ENCODE assay signal across 14 mouse cellular contexts in genomic region chr3:135699523-135700264, GRCm38 (mm10). TPM values are rescaled to one million over a fixed set of nuclear protein-coding genes. Genes with fewer than 3 reads are reported as not detected.
DNase-seq lines count a peak whose midpoint lies in the region; ATAC-seq and TF ChIP-seq lines count a peak whose summit lies in the region.
"Had no signal": no experiment of that assay in that cellular context is flagged by ENCODE, and none has a peak within 500 bp of the region (broad histone marks: within the 10 kb centered on the region; RNA-seq: fewer than 3 reads in every experiment).

No protein-coding gene starts in this region.

- H3K4me3 ChIP-seq in heart, embryonic 14.5 days (ENCODE audit: control insufficient read depth in 1 of 2, insufficient read depth in 1 of 2, low read depth in 1 of 2, low read length in 2 of 2), result no peak overlapping the region
- H3K4me3 ChIP-seq in lung, embryonic 16.5 days (ENCODE audit: low read length), result no peak overlapping the region
- H3K4me3 ChIP-seq in liver, postnatal 0 days (ENCODE audit: low read depth, low read length), result no peak overlapping the region
- H3K4me3 ChIP-seq: forebrain, embryonic 10.5 days; hindbrain, embryonic 15.5 days; midbrain, embryonic 15.5 days had no signal

- no peak for TF ChIP-seq CTCF in liver, postnatal 0 days (IDR thresholded peaks at IDR 0.05; ENCODE audit: low read depth)

- TF ChIP-seq EP300 in liver, postnatal 0 days (IDR thresholded peaks at IDR 0.05; ENCODE audit: low read depth), result no peak

- no peaks in the 10 kb centered on the region for H3K36me3 ChIP-seq in heart, embryonic 14.5 days (ENCODE audit: control insufficient read depth, insufficient read depth, low read length)
- H3K36me3 ChIP-seq in lung, embryonic 16.5 days (ENCODE audit: control insufficient read depth, insufficient read depth, low read length), result no peaks in the 10 kb centered on the region
- H3K36me3 ChIP-seq in liver, postnatal 0 days (replicated peaks; ENCODE audit: insufficient read depth, low read length), result no peaks in the 10 kb centered on the region
- H3K36me3 ChIP-seq: forebrain, embryonic 10.5 days; hindbrain, embryonic 15.5 days; midbrain, embryonic 15.5 days had no signal

- no peaks in the 10 kb centered on the region for H3K9me3 ChIP-seq in heart, embryonic 14.5 days (ENCODE audit: control insufficient read depth, low read length)
- H3K9me3 ChIP-seq in lung, embryonic 16.5 days (ENCODE audit: control insufficient read depth, low read length), result no peaks in the 10 kb centered on the region
- H3K9me3 ChIP-seq in liver, postnatal 0 days (ENCODE audit: low read length), result no peaks in the 10 kb centered on the region
- H3K9me3 ChIP-seq: forebrain, embryonic 10.5 days; hindbrain, embryonic 15.5 days; midbrain, embryonic 15.5 days had no signal

- no peaks in the 10 kb centered on the region for H3K27me3 ChIP-seq in heart, embryonic 14.5 days (ENCODE audit: control insufficient read depth, insufficient read depth, low read length)
- H3K27me3 ChIP-seq in lung, embryonic 16.5 days (ENCODE audit: control insufficient read depth, insufficient read depth, low read depth, low read length), result no peaks in the 10 kb centered on the region
- H3K27me3 ChIP-seq in liver, postnatal 0 days (ENCODE audit: insufficient read depth, low read length), result no peaks in the 10 kb centered on the region
- H3K27me3 ChIP-seq: hindbrain, embryonic 15.5 days; midbrain, embryonic 15.5 days; Patski had no signal

- H3K27ac ChIP-seq in heart, embryonic 14.5 days (replicated peaks in 1 of 2; ENCODE audit: control insufficient read depth in 1 of 2, insufficient read depth in 1 of 2, low read depth in 2 of 2, low read length in 2 of 2), result 0 out of 4 replicates have a peak overlapping the region, but pooled peaks of 1 of the 2 experiments have one; percentile 14
- no peak overlapping the region for H3K27ac ChIP-seq in lung, embryonic 16.5 days (ENCODE audit: low read length)
- no peak overlapping the region for H3K27ac ChIP-seq in liver, postnatal 0 days (ENCODE audit: low read depth)
- H3K27ac ChIP-seq: forebrain, embryonic 10.5 days; hindbrain, embryonic 15.5 days; midbrain, embryonic 15.5 days had no signal

- H3K4me1 ChIP-seq in heart, embryonic 14.5 days (ENCODE audit: control insufficient read depth in 2 of 2, insufficient read depth in 2 of 2, low read length in 2 of 2), result peaks cover 5 to 13% of the 10 kb centered on the region in 2 experiments; a peak in 3 of 4 replicates
- peaks cover 5% of the 10 kb centered on the region; the same call in 1 of the 2 replicates for H3K4me1 ChIP-seq in lung, embryonic 16.5 days (replicated peaks; ENCODE audit: control insufficient read depth, insufficient read depth, low read length)
- peaks cover 6% of the 10 kb centered on the region for H3K4me1 ChIP-seq in liver, postnatal 0 days (ENCODE audit: insufficient read depth)
- H3K4me1 ChIP-seq: hindbrain, embryonic 15.5 days; midbrain, embryonic 15.5 days had no signal

- no peak for ATAC-seq in heart, embryonic 14.5 days (ENCODE audit: insufficient number of reproducible peaks, insufficient read depth, low FRiP score, low read depth)
- ATAC-seq in lung, embryonic 16.5 days (ENCODE audit: low read depth), result peak; percentile 59; the same call in 1 of the 2 replicates
- ATAC-seq in erythroid progenitor cell, adult 5-6 weeks (replicated peaks; ENCODE audit: low FRiP score, poor library complexity, severe bottlenecking), result no peak
- no peak for ATAC-seq in liver, postnatal 0 days
- ATAC-seq: midbrain, embryonic 15.5 days; Patski had no signal

- no peak overlapping the region for H3K9ac ChIP-seq in heart, embryonic 14.5 days (ENCODE audit: low read length)
- no peak overlapping the region for H3K9ac ChIP-seq in lung, embryonic 16.5 days (ENCODE audit: low read length)
- H3K9ac ChIP-seq in liver, postnatal 0 days (replicated peaks), result no peak overlapping the region
- H3K9ac ChIP-seq: hindbrain, embryonic 15.5 days; midbrain, embryonic 15.5 days had no signal

- DNase-seq in heart, adult 8-10 months (ENCODE audit: low spot score), result no peak
- DNase-seq in lung, postnatal 25 days (ENCODE audit: low spot score), result no peak
- peak; percentile 14 for DNase-seq in heart, postnatal 4 days
- no peak for DNase-seq in liver, postnatal 0 days
- DNase-seq: gastrocnemius, postnatal 25 days; lung, adult 2 months; thymus, postnatal 36 days had no signal

- 52% methylated on average over 10 of the region's 10 CpGs for WGBS in heart, embryonic 14.5 days
- WGBS in lung, embryonic 16.5 days, result 53% methylated on average over 10 of the region's 10 CpGs
- WGBS in liver, postnatal 0 days (ENCODE audit: insufficient replicate concordance), result 45% methylated on average over 10 of the region's 10 CpGs

- 0 out of 2 replicates have a peak overlapping the region, but pooled peaks have one; percentile 4 for H3K4me2 ChIP-seq in heart, embryonic 14.5 days (ENCODE audit: low read length)
- H3K4me2 ChIP-seq in lung, embryonic 16.5 days (ENCODE audit: low read depth, low read length), result no peak overlapping the region
- H3K4me2 ChIP-seq in liver, postnatal 0 days (ENCODE audit: low read depth, low read length), result no peak overlapping the region
- H3K4me2 ChIP-seq: hindbrain, embryonic 15.5 days; midbrain, embryonic 15.5 days had no signal

RNA-seq across cellular contexts. Expression of gene Nfkb1, which starts 8.3 kb away (rescaled TPM):
- 23.5 and 25.2 TPM in 2 replicates for polyA plus RNA-seq in heart, embryonic 14.5 days (2014; fragmentation: Nextera tagmentation; extraction: Ambion mirVana)
- total RNA-seq in heart, adult 8-10 months (2022), result 10 to 100 TPM; 30.5 to 35.1 (median 32.8) TPM
- polyA plus RNA-seq in lung, embryonic 16.5 days (2015; fragmentation: Nextera tagmentation; extraction: Ambion mirVana), result 26.8 and 29.0 TPM in 2 replicates
- total RNA-seq in heart, postnatal 4 days (2021), result 10 to 100 TPM; 47.0 to 49.9 TPM
- 6.5 and 21.4 TPM in 2 replicates for total RNA-seq in erythroid progenitor cell, adult 5-6 weeks (2015; ENCODE audit: low replicate concordance)
- 13.4 and 18.6 TPM in 2 replicates for total RNA-seq in erythroid progenitor cell, adult 5-6 weeks (2017; ENCODE audit: low replicate concordance)
- 11.8 and 12.7 TPM in 2 replicates for polyA plus RNA-seq in liver, postnatal 0 days (2015; fragmentation: Nextera tagmentation; extraction: Ambion mirVana)
